Mouse (Mus musculus) embryo, embryonic 9.5 days (tissue): ENCODE measurements at regions not wholly inside any gene's neighbourhood (a gene's known extent, or its start where the extent isn't known, plus 50 kb on each side); places are given as distances from the start of the nearest gene placed in this dataset.

Source experiments
- DNase-seq: peaks from one replicate; pipeline ENCODE4 v3.0.0-alpha.2; 2017; ENCODE audit errors: extremely low spot score

DNA sequence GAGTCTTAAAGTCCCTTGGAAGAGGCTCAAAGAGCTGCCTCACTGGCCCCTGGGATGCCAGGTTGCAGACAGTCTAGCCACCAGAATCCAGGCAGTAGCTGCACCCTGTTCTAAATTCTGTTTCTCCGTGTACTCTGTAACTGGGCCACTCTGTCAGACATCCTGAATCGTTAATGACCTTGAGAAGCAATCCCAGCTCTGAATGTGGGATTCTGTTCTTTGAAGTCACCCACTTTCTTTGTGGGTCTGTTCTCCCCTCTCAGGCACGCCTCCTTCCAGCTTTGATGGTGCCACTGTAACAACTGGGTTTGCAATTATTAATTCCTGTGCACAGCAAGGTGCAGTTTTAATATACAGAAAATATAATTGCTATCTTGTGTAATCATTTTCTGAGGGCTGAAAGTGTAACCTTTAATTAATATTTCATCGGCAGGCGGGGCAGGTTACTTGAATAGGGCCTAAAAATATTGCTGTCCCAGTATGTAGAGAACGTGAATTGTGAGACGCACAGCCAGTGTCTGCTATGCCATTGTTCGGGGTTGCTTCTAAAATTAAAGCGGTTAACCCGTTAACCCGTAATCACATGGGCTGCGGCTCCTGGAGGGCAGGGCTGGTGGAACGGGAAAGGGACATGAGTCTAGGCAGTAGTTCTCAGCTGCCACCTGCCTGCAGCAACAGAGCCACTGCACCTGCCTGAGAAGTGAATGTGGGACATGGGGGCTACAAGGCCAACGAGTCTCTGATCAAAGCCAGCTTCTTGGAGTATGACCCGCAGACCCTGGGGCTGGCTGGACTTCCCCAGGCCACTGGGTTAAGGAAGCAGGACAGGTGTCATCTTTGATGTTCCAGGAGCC, 64.3 kb upstream of the Id2 start:
- DNase-seq: no peak

- DNase-seq: no peak
Observed at GRCm38 (mm10) chr12:25159091-25159490, 62.2 kb upstream of the Id2 start.

- DNase-seq: no peak
Observed at GRCm38 (mm10) chr12:25157238-25157637, 60.3 kb upstream of the Id2 start.

- DNase-seq: no peak
Observed at GRCm38 (mm10) chr12:25155396-25155795, 58.5 kb upstream of the Id2 start.

GRCm38 (mm10) chr12:25148099-25148498, 51.2 kb upstream of the Id2 start:
- DNase-seq: no peak
